Mouse (Mus musculus): Measurements from ENCODE around the gene Csnka2ip. TPM values are rescaled to one million over a fixed set of nuclear protein-coding genes. Genes with fewer than 3 reads are reported as not detected.

The Csnka2ip gene
- total RNA-seq, 2 experiments from 2014 or later = not detected

Other genes with a start within 250 kb of the Csnka2ip start
- 10 to 100 TPM; 27.1 to 31.0 TPM for gene 4930453N24Rik, start 168.8 kb upstream of the Csnka2ip start, total RNA-seq (2021)
- gene Zfp654, start 249.2 kb upstream of the Csnka2ip start, total RNA-seq (2021) = 10 to 100 TPM in 1 of 2 experiments, 1 to 10 TPM in 1; 9.9 to 10.2 TPM
- gene Cggbp1, start 249.6 kb upstream of the Csnka2ip start, total RNA-seq (2021) = 10 to 100 TPM; 55.4 to 56.4 TPM

Data from heart, postnatal 10 days (tissue).